Mouse (Mus musculus) stomach, postnatal 0 days (tissue): ENCODE measurements at regions not wholly inside any gene's neighbourhood (a gene's known extent, or its start where the extent isn't known, plus 50 kb on each side); places are given as distances from the start of the nearest gene placed in this dataset.

Experiments used
- ATAC-seq: fragments of 200-750 bp; cut with Nextera tagmentation; 2 replicates; pipeline ENCODE4 v1.8.0; 2017; ENCODE audit not compliant: low FRiP score, low TSS enrichment
- DNase-seq: peaks from one replicate; pipeline ENCODE4 v3.0.0-alpha.2; 2016; ENCODE audit warnings: low spot score
- H3K27ac ChIP-seq: fragments of 300-500 bp; sonication (generic); replicated peaks from 2 replicates; pipeline ENCODE4 v1.5.1; 2014; ENCODE audit warnings: mild to moderate bottlenecking, control low read depth
- H3K27me3 ChIP-seq: fragments of 300-500 bp; sonication (generic); 2 replicates; pipeline ENCODE4 v1.6.1; 2014; ENCODE audit warnings: low read length; ENCODE audit not compliant: control insufficient read depth, insufficient read depth
- H3K36me3 ChIP-seq: fragments of 300-500 bp; sonication (generic); 2 replicates; pipeline ENCODE4 v1.6.1; 2014; ENCODE audit warnings: low read length, mixed read lengths; ENCODE audit not compliant: control insufficient read depth, insufficient read depth
- H3K4me1 ChIP-seq: fragments of 300-500 bp; sonication (generic); replicated peaks from 2 replicates; pipeline ENCODE4 v1.6.1; 2014; ENCODE audit warnings: antibody characterized with exemption; ENCODE audit not compliant: control insufficient read depth, insufficient read depth
- H3K4me2 ChIP-seq: fragments of 300-500 bp; sonication (generic); replicated peaks from 2 replicates; pipeline ENCODE4 v1.6.1; 2014; ENCODE audit warnings: low read depth, mild to moderate bottlenecking, control low read depth, moderate library complexity
- H3K4me3 ChIP-seq: fragments of 300-500 bp; sonication (generic); 2 replicates; pipeline ENCODE4 v1.5.1; 2014; ENCODE audit warnings: low read depth, low read length, control low read depth
- H3K9ac ChIP-seq: fragments of 300-500 bp; sonication (generic); 2 replicates; pipeline ENCODE4 v1.6.1; 2014; ENCODE audit warnings: mild to moderate bottlenecking, low read length, control low read depth, mixed read lengths
- H3K9me3 ChIP-seq: fragments of 300-500 bp; sonication (generic); 2 replicates; pipeline ENCODE4 v1.6.1; 2016; ENCODE audit warnings: low read length; ENCODE audit not compliant: control insufficient read depth
- CTCF ChIP-seq: IDR thresholded peaks from 2 replicates; pipeline ENCODE4 v1.5.1; 2016; ENCODE audit warnings: antibody characterized with exemption, low read depth, mild to moderate bottlenecking, moderate library complexity
- EP300 ChIP-seq: optimal IDR thresholded peaks from 2 replicates; pipeline ENCODE3; 2016; ENCODE audit warnings: antibody characterized with exemption
- WGBS: fragments of 180-500 bp; shearing (Covaris S2); extraction: QIAGEN DNeasy Blood & Tissue Kit; methylation state at CpG from one replicate; pipeline ENCODE4 v1.1.7; 2014; 5-methylcytosine and 5-hydroxymethylcytosine counted together

DNA sequence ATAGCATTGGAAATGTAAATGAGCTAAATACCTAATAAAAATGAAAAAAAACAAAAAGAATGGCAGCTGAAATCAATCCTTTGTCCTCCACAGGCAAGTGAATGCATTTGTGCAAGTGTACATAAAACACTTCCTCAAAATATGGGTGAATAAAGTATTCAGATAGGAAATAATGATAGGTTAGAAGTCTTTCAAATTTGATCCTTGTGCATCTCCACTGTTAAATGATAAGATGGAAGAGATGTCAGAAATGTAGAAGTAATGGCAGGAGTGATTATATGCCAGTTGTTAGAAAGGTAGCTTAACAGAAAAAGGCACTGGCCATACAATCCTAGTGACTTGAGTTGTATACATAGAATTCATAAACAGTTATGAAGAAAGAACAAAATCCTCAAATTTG is 391.6 kb downstream of the Slco6d1 start:
- no peaks in the 10 kb centered on the region for H3K9me3 ChIP-seq
- no peak overlapping the region for H3K4me2 ChIP-seq
- no peak overlapping the region for H3K9ac ChIP-seq
- ATAC-seq = no peak
- H3K36me3 ChIP-seq = no peaks in the 10 kb centered on the region
- no peak overlapping the region for H3K4me3 ChIP-seq
- no peaks in the 10 kb centered on the region for H3K27me3 ChIP-seq
- H3K27ac ChIP-seq = no peak overlapping the region
- no peak for DNase-seq
- H3K4me1 ChIP-seq = no peaks in the 10 kb centered on the region
- no peak for TF ChIP-seq EP300
- TF ChIP-seq CTCF = no peak

DNA sequence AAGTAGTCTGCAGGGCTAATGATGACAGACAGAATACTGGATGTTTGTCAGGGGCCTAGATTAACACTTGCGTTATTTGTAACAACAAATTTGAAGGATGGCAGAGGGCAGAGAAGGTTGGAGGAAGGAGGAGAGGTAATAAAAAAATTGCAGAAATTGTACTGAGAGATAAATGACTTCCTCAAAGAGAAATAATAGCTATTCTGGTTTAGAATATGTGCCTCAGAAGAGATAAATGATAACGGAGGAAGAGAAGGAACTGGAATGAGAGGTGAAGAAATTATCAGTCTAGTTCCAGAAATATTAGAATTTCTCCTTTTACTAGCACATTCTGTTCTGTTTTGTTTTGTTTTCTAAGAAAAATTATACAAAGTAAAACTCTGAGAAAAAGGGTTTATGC is 393.1 kb downstream of the Slco6d1 start:
- H3K27ac ChIP-seq = no peak overlapping the region
- no peak overlapping the region for H3K4me3 ChIP-seq
- no peaks in the 10 kb centered on the region for H3K9me3 ChIP-seq
- ATAC-seq (no peak), DNase-seq (no peak)
- no peak overlapping the region for H3K9ac ChIP-seq
- no peaks in the 10 kb centered on the region for H3K36me3 ChIP-seq
- no peak overlapping the region for H3K4me2 ChIP-seq
- TF ChIP-seq CTCF (no peak), EP300 (no peak)
- H3K4me1 ChIP-seq = no peaks in the 10 kb centered on the region
- no peaks in the 10 kb centered on the region for H3K27me3 ChIP-seq
- 82% methylated on average over 2 of the region's 2 CpGs for WGBS

DNA sequence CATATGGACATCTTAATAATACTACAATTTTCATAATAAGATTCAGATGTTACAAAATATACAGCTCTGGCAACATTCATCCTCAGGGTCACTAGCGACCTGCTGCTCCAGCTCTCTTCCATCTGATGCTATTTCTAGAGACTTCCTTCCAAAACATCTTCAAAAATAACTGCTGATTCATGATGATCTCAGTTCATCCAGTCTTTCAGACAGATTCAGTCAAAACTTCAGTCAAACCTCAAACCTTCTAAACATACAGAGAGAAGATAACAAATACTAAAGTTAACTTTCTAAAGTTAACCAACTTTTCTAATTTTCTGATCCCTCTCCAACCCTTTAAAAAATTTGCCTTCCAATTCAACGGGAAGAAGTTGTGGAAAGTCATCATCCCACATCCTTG is 397.2 kb downstream of the Slco6d1 start:
- H3K27me3 ChIP-seq = no peaks in the 10 kb centered on the region
- no peak for DNase-seq

DNA sequence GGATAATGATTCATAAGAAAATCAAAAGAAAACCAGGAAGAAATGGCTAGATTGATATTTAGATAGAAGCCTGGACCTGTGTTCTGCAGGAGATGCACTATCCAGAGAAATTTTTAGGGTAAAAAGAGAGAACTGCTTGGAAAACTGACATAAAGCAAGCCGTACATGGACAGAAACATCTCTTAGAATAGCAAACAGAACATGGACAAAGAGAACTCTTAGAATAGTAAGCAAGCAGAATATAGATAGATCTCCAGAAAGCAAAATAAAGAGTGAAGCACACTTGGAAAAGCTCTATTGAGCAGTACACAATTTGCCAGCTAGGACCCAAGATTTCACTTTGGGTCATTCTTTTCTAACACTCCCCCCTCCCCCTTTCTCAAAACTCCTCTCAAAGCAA is 439.3 kb downstream of the Slco6d1 start:
- Histone ChIP-seq H3K36me3 (no peaks in the 10 kb centered on the region), H3K4me2 (no peak overlapping the region), H3K27ac (no peak overlapping the region), H3K27me3 (no peaks in the 10 kb centered on the region), H3K9me3 (no peaks in the 10 kb centered on the region), H3K9ac (no peak overlapping the region), H3K4me3 (no peak overlapping the region), H3K4me1 (no peaks in the 10 kb centered on the region)
- DNase-seq = no peak
- TF ChIP-seq EP300 (no peak), CTCF (no peak)
- WGBS = 87% methylated on average over 1 of the region's 1 CpGs
- ATAC-seq = no peak

More for the DNA sequence above, 397.2 kb downstream of the Slco6d1 start:
- Histone ChIP-seq H3K4me3 (no peak overlapping the region), H3K36me3 (no peaks in the 10 kb centered on the region), H3K4me1 (no peaks in the 10 kb centered on the region), H3K4me2 (no peak overlapping the region), H3K9me3 (no peaks in the 10 kb centered on the region), H3K27ac (no peak overlapping the region), H3K9ac (no peak overlapping the region)
- no peak for ATAC-seq
- WGBS = 78% methylated on average over 2 of the region's 2 CpGs
- TF ChIP-seq EP300 = no peak
- no peak for TF ChIP-seq CTCF

DNA sequence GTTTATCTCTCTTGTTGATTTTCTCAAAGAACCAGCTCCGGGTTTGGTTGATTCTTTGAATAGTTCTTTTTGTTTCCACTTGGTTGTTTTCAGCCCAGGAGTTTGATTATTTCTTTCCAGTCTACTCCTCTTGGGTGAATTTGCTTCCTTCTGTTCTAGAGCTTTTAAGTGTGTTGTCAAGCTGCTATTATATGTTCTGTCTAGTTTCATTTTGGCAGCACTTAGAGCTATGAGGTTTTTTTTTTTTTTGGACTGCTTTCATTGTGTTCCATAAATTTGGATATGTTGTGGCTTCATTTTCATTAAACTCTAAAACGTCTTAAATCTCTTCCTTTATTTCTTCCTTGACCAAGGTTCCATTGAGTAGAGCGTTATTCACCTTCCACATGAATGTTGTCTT is 485.3 kb downstream of the Slco6d1 start:
- ATAC-seq (no peak), DNase-seq (no peak)
- no peak overlapping the region for H3K4me3 ChIP-seq
- H3K36me3 ChIP-seq = no peaks in the 10 kb centered on the region
- H3K9ac ChIP-seq = no peak overlapping the region
- H3K27ac ChIP-seq = no peak overlapping the region
- no peak overlapping the region for H3K4me2 ChIP-seq
- no peaks in the 10 kb centered on the region for H3K9me3 ChIP-seq
- H3K4me1 ChIP-seq = no peaks in the 10 kb centered on the region
- H3K27me3 ChIP-seq = no peaks in the 10 kb centered on the region
- TF ChIP-seq CTCF = no peak
- TF ChIP-seq EP300 = no peak
- WGBS = 74% methylated on average over 3 of the region's 3 CpGs

DNA sequence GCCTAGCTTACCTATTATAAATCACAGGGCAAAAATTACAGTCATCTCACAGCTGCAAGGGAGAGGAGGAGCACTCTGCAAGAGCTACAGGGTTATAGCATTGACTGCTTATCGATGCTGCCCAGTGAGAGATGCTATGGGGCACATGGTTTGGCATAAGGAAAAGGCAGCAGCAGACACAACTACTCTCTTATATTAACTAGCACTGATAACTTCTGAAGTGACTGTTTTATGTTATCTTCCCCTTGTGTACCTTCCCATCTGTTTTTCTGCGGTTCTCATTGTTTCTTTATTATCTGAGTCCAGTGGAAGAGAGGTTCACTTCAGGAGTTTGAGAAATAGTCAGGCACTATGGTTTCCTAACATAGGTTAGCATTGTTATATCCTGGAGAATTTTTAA is 502.1 kb downstream of the Slco6d1 start:
- DNase-seq = no peak
- Histone ChIP-seq H3K36me3 (no peaks in the 10 kb centered on the region), H3K27ac (no peak overlapping the region), H3K9ac (no peak overlapping the region), H3K27me3 (no peaks in the 10 kb centered on the region), H3K4me1 (no peaks in the 10 kb centered on the region), H3K9me3 (no peaks in the 10 kb centered on the region), H3K4me2 (no peak overlapping the region), H3K4me3 (no peak overlapping the region)
- TF ChIP-seq CTCF (no peak), EP300 (no peak)
- ATAC-seq = no peak
- WGBS = 86% methylated on average over 2 of the region's 2 CpGs
